Mouse (Mus musculus): ENCODE results near the gene Bglap3.
"Not testable (repeated sequence)": the region's sequence is repeated elsewhere in the genome, so short reads cannot be mapped to it uniquely, and the experiment has no call there.

GRCm38 (mm10) chr3:88367517-88367916, 5.0 kb downstream of the Bglap3 start:
- not testable (repeated sequence) for TF ChIP-seq POLR2A (IDR thresholded peaks at IDR 0.05; ENCODE audit: control insufficient read depth, low read depth, low read length); CTCF (IDR thresholded peaks at IDR 0.05; ENCODE audit: control insufficient read depth, insufficient read depth, insufficient replicate concordance, low read depth, low read length)
